Mouse (Mus musculus): ENCODE results near the gene Ttf2.

Ttf2 gene

GRCm38 (mm10) chr3:100973906-100974305, 4.4 kb upstream of the Ttf2 start:
- DNase-seq: no peak

- peak; percentile 56 for DNase-seq
These were observed 5.5 kb downstream of the Ttf2 start for GRCm38 (mm10) chr3:100963849-100964542.

GRCm38 (mm10) chr3:100961501-100961900, 8.0 kb downstream of the Ttf2 start:
- DNase-seq: no peak

- no peak for DNase-seq
These were observed 8.5 kb downstream of the Ttf2 start for GRCm38 (mm10) chr3:100961007-100961406.

- DNase-seq: no peak
These were observed 14.8 kb downstream of the Ttf2 start for GRCm38 (mm10) chr3:100954616-100955015.

GRCm38 (mm10) chr3:100951531-100951930, 17.9 kb downstream of the Ttf2 start:
- no peak for DNase-seq

GRCm38 (mm10) chr3:100947286-100947685, 22.2 kb downstream of the Ttf2 start:
- DNase-seq: no peak

- DNase-seq: no peak
These were observed 28.9 kb downstream of the Ttf2 start for GRCm38 (mm10) chr3:100940496-100941037.

- no peak for DNase-seq
These were observed 31.3 kb downstream of the Ttf2 start for GRCm38 (mm10) chr3:100938211-100938610.

- DNase-seq: no peak
These were observed 33.3 kb downstream of the Ttf2 start for GRCm38 (mm10) chr3:100936201-100936600.

- no peak for DNase-seq
These were observed 33.9 kb downstream of the Ttf2 start for GRCm38 (mm10) chr3:100935521-100935920.

GRCm38 (mm10) chr3:100932077-100932944, 37.2 kb downstream of the Ttf2 start:
- DNase-seq: peak; percentile 28

- DNase-seq: no peak
These were observed 38.0 kb downstream of the Ttf2 start for GRCm38 (mm10) chr3:100931332-100932076.

GRCm38 (mm10) chr3:100925176-100925575, 44.3 kb downstream of the Ttf2 start:
- no peak for DNase-seq

GRCm38 (mm10) chr3:100924065-100924732, 45.3 kb downstream of the Ttf2 start:
- no peak for DNase-seq

- no peak for DNase-seq
These were observed 46.7 kb downstream of the Ttf2 start for GRCm38 (mm10) chr3:100922506-100923375.

GRCm38 (mm10) chr3:100921825-100922505, 47.5 kb downstream of the Ttf2 start, which contains the start of gene Trim45:
Trim45 (plus strand) TSS chr3:100922202.
- DNase-seq: peak; percentile 98

- no peak for DNase-seq
These were observed 48.8 kb downstream of the Ttf2 start for GRCm38 (mm10) chr3:100920611-100921140.

- DNase-seq: no peak
These were observed 52.6 kb downstream of the Ttf2 start for GRCm38 (mm10) chr3:100916844-100917243.

- DNase-seq: no peak
These were observed 57.8 kb downstream of the Ttf2 start for GRCm38 (mm10) chr3:100911498-100912213.
